23 mouse cellular contexts compared by ENCODE assay signal in genomic region chr1:158516558-158516957, GRCm38 (mm10).
DNase-seq lines count a peak whose midpoint lies in the region; ATAC-seq and TF ChIP-seq lines count a peak whose summit lies in the region.
"Had no signal": no experiment of that assay in that cellular context is flagged by ENCODE, and none has a peak within 500 bp of the region (broad histone marks: within the 10 kb centered on the region; RNA-seq: fewer than 3 reads in every experiment).

No protein-coding gene starts in this region.

- H3K4me2 ChIP-seq in hindbrain, embryonic 15.5 days: no peak overlapping the region
- no peak overlapping the region for H3K4me2 ChIP-seq in hindbrain, embryonic 11.5 days (replicated peaks; ENCODE audit: low read depth, low read length)
- H3K4me2 ChIP-seq in midbrain, postnatal 0 days (ENCODE audit: low read depth, low read length, poor library complexity, severe bottlenecking): no peak overlapping the region
- no peak overlapping the region for H3K4me2 ChIP-seq in midbrain, embryonic 14.5 days (ENCODE audit: low read length)
- H3K4me2 ChIP-seq: heart, embryonic 13.5 days; liver, embryonic 13.5 days; midbrain, embryonic 12.5 days; neural tube, embryonic 12.5 days; stomach, embryonic 15.5 days had no signal

- no peaks in the 10 kb centered on the region for H3K4me1 ChIP-seq in hindbrain, embryonic 15.5 days (replicated peaks)
- H3K4me1 ChIP-seq in hindbrain, embryonic 11.5 days (replicated peaks; ENCODE audit: control insufficient read depth, insufficient read depth, low read length): no peaks in the 10 kb centered on the region
- no peaks in the 10 kb centered on the region for H3K4me1 ChIP-seq in midbrain, postnatal 0 days (ENCODE audit: insufficient read depth, low read length)
- no peaks in the 10 kb centered on the region for H3K4me1 ChIP-seq in midbrain, embryonic 14.5 days (ENCODE audit: control insufficient read depth, insufficient read depth, low read length)
- H3K4me1 ChIP-seq: liver, embryonic 13.5 days; midbrain, embryonic 12.5 days; neural tube, embryonic 12.5 days; stomach, embryonic 15.5 days had no signal

- ATAC-seq in hindbrain, embryonic 15.5 days (ENCODE audit: low FRiP score, low read depth): 0 out of 2 replicates have a peak, but pooled peaks have one; percentile 30
- ATAC-seq in hindbrain, embryonic 11.5 days (ENCODE audit: low FRiP score): no peak
- ATAC-seq in midbrain, postnatal 0 days (ENCODE audit: low FRiP score): no peak
- ATAC-seq in midbrain, embryonic 14.5 days (ENCODE audit: low FRiP score, low TSS enrichment): no peak
- ATAC-seq: activated CD4-positive, CD25-positive, alpha-beta regulatory T cell, adult 4 months; intestine, postnatal 0 days had no signal

- H3K9me3 ChIP-seq in hindbrain, embryonic 15.5 days: no peaks in the 10 kb centered on the region
- H3K9me3 ChIP-seq in hindbrain, embryonic 11.5 days (ENCODE audit: control insufficient read depth, low read length): no peaks in the 10 kb centered on the region
- no peaks in the 10 kb centered on the region for H3K9me3 ChIP-seq in midbrain, postnatal 0 days (ENCODE audit: low read length)
- no peaks in the 10 kb centered on the region for H3K9me3 ChIP-seq in midbrain, embryonic 14.5 days (ENCODE audit: control insufficient read depth, low read length)
- H3K9me3 ChIP-seq: heart, embryonic 13.5 days; liver, embryonic 13.5 days; midbrain, embryonic 12.5 days; neural tube, embryonic 12.5 days; stomach, embryonic 15.5 days had no signal

- H3K27ac ChIP-seq in hindbrain, embryonic 15.5 days (replicated peaks): no peak overlapping the region
- no peak overlapping the region for H3K27ac ChIP-seq in hindbrain, embryonic 11.5 days (ENCODE audit: low read depth, low read length)
- H3K27ac ChIP-seq in midbrain, postnatal 0 days (ENCODE audit: low read depth, low read length): no peak overlapping the region
- no peak overlapping the region for H3K27ac ChIP-seq in midbrain, embryonic 14.5 days (replicated peaks; ENCODE audit: low read depth, low read length)
- H3K27ac ChIP-seq: heart, adult 2 months; heart, embryonic 13.5 days; liver, embryonic 13.5 days; midbrain, embryonic 12.5 days; neural tube, embryonic 12.5 days; stomach, embryonic 15.5 days had no signal

- peak; percentile 61 to 83 for DNase-seq in cerebellum, postnatal 10 days
- no peak for DNase-seq in cerebellum, adult 11 months
- DNase-seq in hindbrain, embryonic 11.5 days (ENCODE audit: low spot score): no peak
- peak; percentile 45 for DNase-seq in midbrain, postnatal 0 days (ENCODE audit: low spot score)
- DNase-seq in midbrain, embryonic 14.5 days: no peak
- no peak for DNase-seq in gastrocnemius, postnatal 36 days
- DNase-seq: adrenal gland, adult 8-10 months; gastrocnemius, postnatal 14 days; heart, adult 2 months; kidney, postnatal 25 days; liver, embryonic 13.5 days; lung, adult 2 months; lung, postnatal 14 days; right cerebral cortex, postnatal 25 days; thymus, adult 18-20 months; thymus, postnatal 36 days had no signal

- intact Hi-C loops in gastrocnemius, postnatal 36 days (cut with DNase I): no loop called here

- H3K4me3 ChIP-seq in hindbrain, embryonic 15.5 days: no peak overlapping the region
- H3K4me3 ChIP-seq in hindbrain, embryonic 11.5 days (ENCODE audit: low read depth, low read length): no peak overlapping the region
- H3K4me3 ChIP-seq in midbrain, postnatal 0 days (ENCODE audit: low read depth, low read length): no peak overlapping the region
- no peak overlapping the region for H3K4me3 ChIP-seq in midbrain, embryonic 14.5 days (replicated peaks; ENCODE audit: low read depth, low read length)
- H3K4me3 ChIP-seq: heart, adult 2 months; heart, embryonic 13.5 days; liver, embryonic 13.5 days; midbrain, embryonic 12.5 days; neural tube, embryonic 12.5 days; stomach, embryonic 15.5 days had no signal

- H3K36me3 ChIP-seq in hindbrain, embryonic 15.5 days: peaks cover 40% of the 10 kb centered on the region
- no peaks in the 10 kb centered on the region for H3K36me3 ChIP-seq in hindbrain, embryonic 11.5 days (ENCODE audit: control insufficient read depth, insufficient read depth, low read length)
- H3K36me3 ChIP-seq in midbrain, postnatal 0 days (ENCODE audit: insufficient read depth, low read length): peaks cover 19% of the 10 kb centered on the region
- peaks cover 43% of the 10 kb centered on the region for H3K36me3 ChIP-seq in midbrain, embryonic 14.5 days (ENCODE audit: control insufficient read depth, insufficient read depth, low read length)
- H3K36me3 ChIP-seq: heart, embryonic 13.5 days; liver, embryonic 13.5 days; stomach, embryonic 15.5 days had no signal

- no peak overlapping the region for H3K9ac ChIP-seq in hindbrain, embryonic 15.5 days
- H3K9ac ChIP-seq in hindbrain, embryonic 11.5 days (ENCODE audit: low read depth, low read length): no peak overlapping the region
- no peak overlapping the region for H3K9ac ChIP-seq in midbrain, postnatal 0 days (replicated peaks; ENCODE audit: low read length, poor library complexity, severe bottlenecking)
- no peak overlapping the region for H3K9ac ChIP-seq in midbrain, embryonic 14.5 days (replicated peaks; ENCODE audit: low read length)
- H3K9ac ChIP-seq: heart, embryonic 13.5 days; liver, embryonic 13.5 days; midbrain, embryonic 12.5 days; neural tube, embryonic 12.5 days; stomach, embryonic 15.5 days had no signal

- no peak for TF ChIP-seq CTCF in midbrain, postnatal 0 days (IDR thresholded peaks at IDR 0.05)

- no peaks in the 10 kb centered on the region for H3K27me3 ChIP-seq in hindbrain, embryonic 15.5 days
- H3K27me3 ChIP-seq in hindbrain, embryonic 11.5 days (ENCODE audit: control insufficient read depth, insufficient read depth, low read length): no peaks in the 10 kb centered on the region
- H3K27me3 ChIP-seq in midbrain, postnatal 0 days (ENCODE audit: insufficient read depth, low read length): no peaks in the 10 kb centered on the region
- no peaks in the 10 kb centered on the region for H3K27me3 ChIP-seq in midbrain, embryonic 14.5 days (ENCODE audit: control insufficient read depth, insufficient read depth, low read length)
- H3K27me3 ChIP-seq: liver, embryonic 13.5 days; midbrain, embryonic 12.5 days; neural tube, embryonic 12.5 days; stomach, embryonic 15.5 days had no signal

- 73% methylated on average over 4 of the region's 4 CpGs for WGBS in hindbrain, embryonic 15.5 days
- 86% methylated on average over 4 of the region's 4 CpGs for WGBS in hindbrain, embryonic 11.5 days
- 70% methylated on average over 4 of the region's 4 CpGs for WGBS in midbrain, postnatal 0 days
- 79% methylated on average over 4 of the region's 4 CpGs for whole genome bisulfite sequencing in midbrain, embryonic 14.5 days

Comparison
In these comparisons a context has a peak if more than half of its experiments do, and no peak if none do; other contexts are left out.
1. DNase-seq: peak in cerebellum, postnatal 10 days (2 of 2) and midbrain, postnatal 0 days (single experiment); none in cerebellum, adult 11 months (single experiment), hindbrain, embryonic 11.5 days (single experiment), midbrain, embryonic 14.5 days (single experiment) and gastrocnemius, postnatal 36 days (0 of 2).